Mouse (Mus musculus) CH12.LX (cell line): ENCODE measurements at regions not wholly inside any gene's neighbourhood (a gene's known extent, or its start where the extent isn't known, plus 50 kb on each side); places are given as distances from the start of the nearest gene placed in this dataset.

Source experiments
- DNase-seq: peaks from one replicate; pipeline ENCODE4 v3.0.0-alpha.2; 2013; ENCODE audit errors: extremely low read depth
- H3K27ac ChIP-seq: 2 replicates; pipeline ENCODE4 v1.5.1; 2012; ENCODE audit warnings: low read depth, mild to moderate bottlenecking, control low read depth, moderate library complexity; ENCODE audit not compliant: insufficient read depth
- H3K27me3 ChIP-seq: replicated peaks from 2 replicates; pipeline ENCODE3; 2012; ENCODE audit warnings: inconsistent platforms
- H3K36me3 ChIP-seq, 2 experiments: replicated peaks in 1 of 2; 2 replicates each; pipeline versions ENCODE3 to v1.6.1; 2012; ENCODE audit warnings: inconsistent platforms in 1 of 2, low read length in 1 of 2, mild to moderate bottlenecking in 1 of 2, mixed read lengths in 1 of 2, moderate library complexity in 1 of 2; ENCODE audit not compliant: control insufficient read depth in 1 of 2, insufficient read depth in 1 of 2
- H3K4me1 ChIP-seq, 2 experiments: 2 replicates each; pipeline ENCODE4 v1.6.1; 2012; ENCODE audit warnings: inconsistent platforms in 1 of 2, moderate library complexity in 1 of 2; ENCODE audit not compliant: insufficient read depth in 2 of 2, control insufficient read depth in 1 of 2
- H3K4me2 ChIP-seq: 2 replicates; pipeline ENCODE4 v1.6.1; 2012; ENCODE audit warnings: low read depth, mild to moderate bottlenecking, control low read depth; ENCODE audit not compliant: poor library complexity, insufficient read depth, severe bottlenecking
- H3K4me3 ChIP-seq, 3 experiments: fragments of 150-350 bp in 1 of 3; sonication (generic) in 1 of 3; replicated peaks in 1 of 3; 2 replicates each; pipeline versions ENCODE3 to v1.5.1; 2011 to 2012; ENCODE audit warnings: low read depth in 2 of 3, low read length in 2 of 3, mild to moderate bottlenecking in 2 of 3, moderate library complexity in 2 of 3, control low read depth in 1 of 3, improper control_type of control experiment in 1 of 3, inconsistent platforms in 1 of 3, mixed read lengths in 1 of 3; ENCODE audit not compliant: poor library complexity in 1 of 3
- H3K79me2 ChIP-seq: replicated peaks from 2 replicates; pipeline ENCODE4 v1.6.1; 2012; ENCODE audit warnings: mild to moderate bottlenecking, moderate library complexity; ENCODE audit not compliant: control insufficient read depth, poor library complexity, insufficient read depth, severe bottlenecking; ENCODE audit errors: extremely low read depth
- H3K9ac ChIP-seq: 2 replicates; pipeline ENCODE4 v1.6.1; 2012; ENCODE audit warnings: low read depth, mild to moderate bottlenecking, control low read depth, moderate library complexity; ENCODE audit not compliant: insufficient read depth
- H3K9me3 ChIP-seq: replicated peaks from 2 replicates; pipeline ENCODE3; 2012; ENCODE audit warnings: low read length, inconsistent platforms, mixed read lengths
- BHLHE40 ChIP-seq: IDR thresholded peaks from 2 replicates; pipeline ENCODE4 v1.6.1; 2011; ENCODE audit warnings: mild to moderate bottlenecking, low read depth, low read length, improper control_type of control experiment
- CHD1 ChIP-seq: IDR thresholded peaks from 2 replicates; pipeline ENCODE4 v1.6.1; 2012; ENCODE audit warnings: low read depth, low read length, improper control_type of control experiment, inconsistent platforms
- CTCF ChIP-seq, 2 experiments: IDR thresholded peaks in 1 of 2; conservative IDR thresholded peaks in 1 of 2; 2 replicates each; pipeline ENCODE4 v1.5.1; 2011 to 2012; ENCODE audit warnings: low read depth in 2 of 2, low read length in 2 of 2, improper control_type of control experiment in 1 of 2, inconsistent platforms in 1 of 2, mild to moderate bottlenecking in 1 of 2, moderate library complexity in 1 of 2
- EP300 ChIP-seq: IDR thresholded peaks from 2 replicates; pipeline ENCODE4 v1.6.1; 2011; ENCODE audit warnings: low read length, improper control_type of control experiment
- ETS1 ChIP-seq: conservative IDR thresholded peaks from 2 replicates; pipeline ENCODE4 v1.6.1; 2012; ENCODE audit warnings: low read depth, mild to moderate bottlenecking, inconsistent platforms, low read length, improper control_type of control experiment, moderate library complexity
- JUN ChIP-seq: IDR thresholded peaks from 2 replicates; pipeline ENCODE4 v1.6.1; 2011; ENCODE audit warnings: low read depth, mild to moderate bottlenecking, low read length, improper control_type of control experiment, moderate library complexity; ENCODE audit not compliant: insufficient read depth
- KAT2A ChIP-seq: IDR thresholded peaks from 2 replicates; pipeline ENCODE4 v1.6.1; 2012; ENCODE audit warnings: low read length, improper control_type of control experiment, inconsistent platforms; ENCODE audit not compliant: insufficient replicate concordance
- MAX ChIP-seq: IDR thresholded peaks from 2 replicates; pipeline ENCODE4 v1.6.1; 2011; ENCODE audit warnings: low read length, improper control_type of control experiment
- MAZ ChIP-seq: IDR thresholded peaks from 2 replicates; pipeline ENCODE4 v1.6.1; 2012; ENCODE audit warnings: low read depth, mild to moderate bottlenecking, inconsistent platforms, low read length, improper control_type of control experiment, moderate library complexity
- MXI1 ChIP-seq: IDR thresholded peaks from 2 replicates; pipeline ENCODE4 v1.6.1; 2011; ENCODE audit warnings: mild to moderate bottlenecking, low read depth, low read length, improper control_type of control experiment
- PAX5 ChIP-seq: IDR thresholded peaks from 2 replicates; pipeline ENCODE4 v1.6.1; 2012; ENCODE audit warnings: low read length, inconsistent platforms, mixed read lengths
- RCOR1 ChIP-seq: conservative IDR thresholded peaks from 2 replicates; pipeline ENCODE4 v1.6.1; 2012; ENCODE audit warnings: low read depth, mild to moderate bottlenecking, inconsistent platforms, low read length, improper control_type of control experiment
- SMC3 ChIP-seq: IDR thresholded peaks from 2 replicates; pipeline ENCODE4 v1.6.1; 2011; ENCODE audit warnings: low read depth, low read length, improper control_type of control experiment
- USF1 ChIP-seq: IDR thresholded peaks from 2 replicates; pipeline ENCODE4 v1.6.1; 2014; ENCODE audit warnings: low read depth, mild to moderate bottlenecking, inconsistent platforms, low read length, improper control_type of control experiment
- ZKSCAN1 ChIP-seq: IDR thresholded peaks from 2 replicates; pipeline ENCODE4 v1.6.1; 2012; ENCODE audit warnings: low read depth, inconsistent platforms, low read length, improper control_type of control experiment, borderline replicate concordance
- ZMIZ1 ChIP-seq: IDR thresholded peaks from 2 replicates; pipeline ENCODE4 v1.6.1; 2012; ENCODE audit warnings: low read depth, mild to moderate bottlenecking, inconsistent platforms, low read length, improper control_type of control experiment
- ZNF384 ChIP-seq: IDR thresholded peaks from 2 replicates; pipeline ENCODE4 v1.6.1; 2012; ENCODE audit warnings: low read depth, low read length, improper control_type of control experiment, inconsistent platforms
- dilution Hi-C: fragments of 300-500 bp; cut with MboI; formaldehyde crosslinking; loops from 2 replicates; pipeline ENCODE4 v1.14.3; 2020; ENCODE audit warnings: low sequenced_read_pairs; ENCODE audit not compliant: extremely low pct_unique_long_range_greater_than_20kb, extremely low pct_ligation_motif_present
- in situ Hi-C: fragments of 300-500 bp; cut with MboI; formaldehyde crosslinking; loops from 3 replicates; pipeline ENCODE4 v1.14.3; 2019; ENCODE audit warnings: low sequenced_read_pairs, low pct_ligation_motif_present, low pct_unique_long_range_greater_than_20kb, mixed read lengths

GRCm38 (mm10) chr16:25047726-25048125 is 238.9 kb upstream of the Tprg start (continued):
- no peak for TF ChIP-seq ZKSCAN1
- TF ChIP-seq JUN: no peak
- no peak for TF ChIP-seq RCOR1

GRCm38 (mm10) chr16:25049928-25050510 is 236.6 kb upstream of the Tprg start:
- peaks cover 13 to 47% of the 10 kb centered on the region in 2 experiments for H3K4me1 ChIP-seq

GRCm38 (mm10) chr16:25051044-25051443 is 235.6 kb upstream of the Tprg start:
- Histone ChIP-seq H3K27me3 (no peaks in the 10 kb centered on the region), H3K79me2 (no peaks in the 10 kb centered on the region), H3K4me2 (no peak overlapping the region), H3K9me3 (no peaks in the 10 kb centered on the region), H3K27ac (no peak overlapping the region), H3K36me3 (no peaks in the 10 kb centered on the region), H3K4me3 (no peak overlapping the region), H3K4me1 (peaks cover 13 to 53% of the 10 kb centered on the region in 2 experiments), H3K9ac (no peak overlapping the region)
- in situ Hi-C loops: loop anchor here (25.0 kb wide), 1 partner anchor 664 kb away; the partner anchor contains the start of gene Lpp
- DNase-seq: no peak
- TF ChIP-seq ZMIZ1: no peak
- TF ChIP-seq ZNF384: no peak
- TF ChIP-seq ETS1: no peak
- no peak for TF ChIP-seq MAZ
- no peak for TF ChIP-seq BHLHE40
- TF ChIP-seq EP300: no peak
- no peak for TF ChIP-seq CTCF (conservative IDR thresholded peaks at IDR 0.05 in 1 of 2, IDR thresholded peaks at IDR 0.05 in 1 of 2; ENCODE audit: low read depth in 2 of 2, low read length in 2 of 2)
- no peak for TF ChIP-seq USF1
- no peak for TF ChIP-seq KAT2A
- no peak for TF ChIP-seq CHD1
- no peak for TF ChIP-seq MXI1
- dilution Hi-C loops: no loop called here

More at GRCm38 (mm10) chr16:25049928-25050510, 236.6 kb upstream of the Tprg start:
- Histone ChIP-seq H3K79me2 (no peaks in the 10 kb centered on the region), H3K27ac (no peak overlapping the region), H3K4me3 (no peak overlapping the region), H3K9me3 (no peaks in the 10 kb centered on the region), H3K4me2 (no peak overlapping the region), H3K36me3 (no peaks in the 10 kb centered on the region), H3K9ac (no peak overlapping the region), H3K27me3 (no peaks in the 10 kb centered on the region)
- in situ Hi-C loops (loop anchor here (25.0 kb wide), 1 partner anchor 663 kb away; the partner anchor contains the start of gene Lpp), dilution Hi-C loops (no loop called here)
- no peak for TF ChIP-seq SMC3
- no peak for TF ChIP-seq MAX
- no peak for TF ChIP-seq CTCF (conservative IDR thresholded peaks at IDR 0.05 in 1 of 2, IDR thresholded peaks at IDR 0.05 in 1 of 2; ENCODE audit: low read depth in 2 of 2, low read length in 2 of 2)
- no peak for TF ChIP-seq PAX5
- no peak for TF ChIP-seq CHD1
- TF ChIP-seq USF1: no peak
- DNase-seq: no peak
